Mouse (Mus musculus) bone marrow, adult 2 months (tissue): ENCODE results near the gene Arhgef39.

ENCODE experiments used
- CTCF ChIP-seq: fragments of 200-500 bp; IDR thresholded peaks from 2 replicates; pipeline ENCODE4 v1.5.1; 2011; ENCODE audit warnings: low read length, control low read depth; ENCODE audit not compliant: control insufficient read depth, insufficient read depth
- POLR2A ChIP-seq: fragments of 200-500 bp; IDR thresholded peaks from 2 replicates; pipeline ENCODE4 v1.6.1; 2011; ENCODE audit warnings: low read depth, mild to moderate bottlenecking, control low read depth, low read length, borderline replicate concordance; ENCODE audit not compliant: control insufficient read depth

DNA sequence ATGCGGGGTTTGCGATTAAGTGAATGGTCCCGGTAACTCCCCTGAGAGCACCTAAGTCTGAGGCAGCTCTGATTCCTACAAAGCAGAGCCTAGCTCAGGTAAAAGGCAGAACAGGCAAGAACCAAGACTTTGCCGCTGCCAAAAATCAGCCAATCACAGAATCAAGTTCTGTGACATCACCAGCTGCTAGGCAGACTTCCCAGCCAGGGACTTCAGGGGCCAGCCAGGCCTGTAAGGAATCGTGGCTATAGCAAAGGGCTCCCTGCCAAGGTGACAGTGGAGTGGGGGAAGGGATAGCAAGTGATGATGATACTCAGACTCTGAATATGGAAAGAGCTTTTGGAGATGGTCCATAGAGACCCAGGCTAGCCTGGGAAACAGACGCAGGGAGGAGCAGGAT is 20.5 kb upstream of the Arhgef39 start:
- TF ChIP-seq POLR2A, result no peak
- no peak for TF ChIP-seq CTCF
